Mouse (Mus musculus): ENCODE data around the gene Ppp1r10. TPM values are rescaled to one million over a fixed set of nuclear protein-coding genes. Genes with fewer than 3 reads are reported as not detected.

Ppp1r10 gene
- polyA plus RNA-seq, 1 experiment from 2014 or later: 35.4 TPM

- ATAC-seq (replicated peaks; ENCODE audit: low FRiP score) (peak; percentile 39), DNase-seq (ENCODE audit: low spot score) (no peak)
- Histone ChIP-seq H3K9ac (ENCODE audit: low read depth, low read length) (peak overlapping the region; percentile 65), H3K27ac (ENCODE audit: low read depth, low read length) (peak overlapping the region; percentile 26; the same call in 1 of the 2 replicates), H3K4me1 (replicated peaks; ENCODE audit: control insufficient read depth, insufficient read depth, low read length) (peaks cover 17% of the 10 kb centered on the region), H3K27me3 (replicated peaks; ENCODE audit: control insufficient read depth, insufficient read depth, low read length) (no peaks in the 10 kb centered on the region), H3K9me3 (ENCODE audit: control insufficient read depth, low read length) (no peaks in the 10 kb centered on the region), H3K4me2 (peak overlapping the region; percentile 83), H3K36me3 (ENCODE audit: control insufficient read depth, insufficient read depth, low read length) (peaks cover 17% of the 10 kb centered on the region), H3K4me3 (ENCODE audit: low read depth, low read length) (peak overlapping the region; percentile 69)
- WGBS: 33% methylated on average over 20 of the region's 20 CpGs
Measured at GRCm38 (mm10) chr17:35909186-35909918, 6.9 kb upstream of the Ppp1r10 start.

- WGBS: 3% methylated on average over 25 of the region's 25 CpGs
- DNase-seq (ENCODE audit: low spot score) (peak; percentile 98), ATAC-seq (replicated peaks; ENCODE audit: low FRiP score) (peak; percentile 90)
- H3K36me3 ChIP-seq (ENCODE audit: control insufficient read depth, insufficient read depth, low read length): peaks cover 19% of the 10 kb centered on the region
- H3K9ac ChIP-seq (ENCODE audit: low read depth, low read length): peak within 1 kb of the TSS; percentile 65
- peak within 1 kb of the TSS; percentile 26; the same call in 1 of the 2 replicates for H3K27ac ChIP-seq (ENCODE audit: low read depth, low read length)
- H3K4me1 ChIP-seq (replicated peaks; ENCODE audit: control insufficient read depth, insufficient read depth, low read length): peaks cover 20% of the 10 kb centered on the region
- no peaks in the 10 kb centered on the region for H3K9me3 ChIP-seq (ENCODE audit: control insufficient read depth, low read length)
- peak within 1 kb of the TSS; percentile 69 for H3K4me3 ChIP-seq (ENCODE audit: low read depth, low read length)
- no peaks in the 10 kb centered on the region for H3K27me3 ChIP-seq (replicated peaks; ENCODE audit: control insufficient read depth, insufficient read depth, low read length)
- peak within 1 kb of the TSS; percentile 83 for H3K4me2 ChIP-seq
Measured at GRCm38 (mm10) chr17:35909919-35910369, 6.3 kb upstream of the Ppp1r10 start, which contains the start of gene Atat1. Gene Atat1 (minus strand): TSS chr17:35910075.

- no peaks in the 10 kb centered on the region for H3K9me3 ChIP-seq (ENCODE audit: control insufficient read depth, low read length)
- peak overlapping the region; percentile 78 for H3K4me3 ChIP-seq (ENCODE audit: low read depth, low read length)
- H3K36me3 ChIP-seq (ENCODE audit: control insufficient read depth, insufficient read depth, low read length): peaks cover 16% of the 10 kb centered on the region
- WGBS: 56% methylated on average over 6 of the region's 6 CpGs
- peak overlapping the region; percentile 89 for H3K9ac ChIP-seq (ENCODE audit: low read depth, low read length)
- DNase-seq (ENCODE audit: low spot score): no peak
- no peaks in the 10 kb centered on the region for H3K27me3 ChIP-seq (replicated peaks; ENCODE audit: control insufficient read depth, insufficient read depth, low read length)
- H3K4me2 ChIP-seq: peak overlapping the region; percentile 99
- peak overlapping the region; percentile 99; the same call in 1 of the 2 replicates for H3K27ac ChIP-seq (ENCODE audit: low read depth, low read length)
- no peak for ATAC-seq (replicated peaks; ENCODE audit: low FRiP score)
- H3K4me1 ChIP-seq (replicated peaks; ENCODE audit: control insufficient read depth, insufficient read depth, low read length): peaks cover 29% of the 10 kb centered on the region
Measured at GRCm38 (mm10) chr17:35914975-35915374, 1.3 kb upstream of the Ppp1r10 start.

- no peaks in the 10 kb centered on the region for H3K9me3 ChIP-seq (ENCODE audit: control insufficient read depth, low read length)
- ATAC-seq (replicated peaks; ENCODE audit: low FRiP score) (peak; percentile 6), DNase-seq (ENCODE audit: low spot score) (no peak)
- H3K4me1 ChIP-seq (replicated peaks; ENCODE audit: control insufficient read depth, insufficient read depth, low read length): peaks cover 34% of the 10 kb centered on the region
- peak overlapping the region; percentile 89 for H3K9ac ChIP-seq (ENCODE audit: low read depth, low read length)
- H3K4me3 ChIP-seq (ENCODE audit: low read depth, low read length): peak overlapping the region; percentile 78
- H3K36me3 ChIP-seq (ENCODE audit: control insufficient read depth, insufficient read depth, low read length): peaks cover 16% of the 10 kb centered on the region
- 1% methylated on average over 28 of the region's 28 CpGs for WGBS
- H3K4me2 ChIP-seq: peak overlapping the region; percentile 99
- peak overlapping the region; percentile 99 for H3K27ac ChIP-seq (ENCODE audit: low read depth, low read length)
- no peaks in the 10 kb centered on the region for H3K27me3 ChIP-seq (replicated peaks; ENCODE audit: control insufficient read depth, insufficient read depth, low read length)
Measured at GRCm38 (mm10) chr17:35915538-35916296, 517 bp upstream of the Ppp1r10 start.

- Histone ChIP-seq H3K27me3 (replicated peaks; ENCODE audit: control insufficient read depth, insufficient read depth, low read length) (no peaks in the 10 kb centered on the region), H3K27ac (ENCODE audit: low read depth, low read length) (peak overlapping the region; percentile 99), H3K4me1 (replicated peaks; ENCODE audit: control insufficient read depth, insufficient read depth, low read length) (peaks cover 34% of the 10 kb centered on the region), H3K36me3 (ENCODE audit: control insufficient read depth, insufficient read depth, low read length) (peaks cover 14% of the 10 kb centered on the region), H3K9ac (ENCODE audit: low read depth, low read length) (peak overlapping the region; percentile 100), H3K4me2 (peak overlapping the region; percentile 99), H3K9me3 (ENCODE audit: control insufficient read depth, low read length) (no peaks in the 10 kb centered on the region), H3K4me3 (ENCODE audit: low read depth, low read length) (peak overlapping the region; percentile 78)
- DNase-seq (ENCODE audit: low spot score) (no peak), ATAC-seq (replicated peaks; ENCODE audit: low FRiP score) (no peak)
- WGBS: 0% methylated on average over 8 of the region's 8 CpGs
Measured at GRCm38 (mm10) chr17:35917143-35917462, 869 bp downstream of the Ppp1r10 start.

- Histone ChIP-seq H3K4me3 (ENCODE audit: low read depth, low read length) (peak overlapping the region; percentile 78), H3K36me3 (ENCODE audit: control insufficient read depth, insufficient read depth, low read length) (peaks cover 10% of the 10 kb centered on the region), H3K27me3 (replicated peaks; ENCODE audit: control insufficient read depth, insufficient read depth, low read length) (no peaks in the 10 kb centered on the region), H3K4me2 (peak overlapping the region; percentile 99), H3K4me1 (replicated peaks; ENCODE audit: control insufficient read depth, insufficient read depth, low read length) (peaks cover 31% of the 10 kb centered on the region), H3K9ac (ENCODE audit: low read depth, low read length) (peak overlapping the region; percentile 100), H3K9me3 (ENCODE audit: control insufficient read depth, low read length) (no peaks in the 10 kb centered on the region), H3K27ac (ENCODE audit: low read depth, low read length) (peak overlapping the region; percentile 99)
- ATAC-seq (replicated peaks; ENCODE audit: low FRiP score) (no peak), DNase-seq (ENCODE audit: low spot score) (peak; percentile 57)
- under 1% methylated on average over 13 of the region's 13 CpGs for WGBS
Measured at GRCm38 (mm10) chr17:35917463-35918251, 1.4 kb downstream of the Ppp1r10 start.

GRCm38 (mm10) chr17:35918276-35919059, 2.2 kb downstream of the Ppp1r10 start:
- Histone ChIP-seq H3K27ac (ENCODE audit: low read depth, low read length) (peak overlapping the region; percentile 99), H3K4me2 (peak overlapping the region; percentile 99), H3K27me3 (replicated peaks; ENCODE audit: control insufficient read depth, insufficient read depth, low read length) (no peaks in the 10 kb centered on the region), H3K36me3 (ENCODE audit: control insufficient read depth, insufficient read depth, low read length) (peaks cover 6% of the 10 kb centered on the region), H3K9ac (ENCODE audit: low read depth, low read length) (peak overlapping the region; percentile 100), H3K9me3 (ENCODE audit: control insufficient read depth, low read length) (no peaks in the 10 kb centered on the region), H3K4me3 (ENCODE audit: low read depth, low read length) (peak overlapping the region; percentile 78), H3K4me1 (replicated peaks; ENCODE audit: control insufficient read depth, insufficient read depth, low read length) (peaks cover 27% of the 10 kb centered on the region)
- WGBS: 0% methylated on average over 11 of the region's 11 CpGs
- ATAC-seq (replicated peaks; ENCODE audit: low FRiP score) (no peak), DNase-seq (ENCODE audit: low spot score) (peak; percentile 57)

Data from liver, embryonic 11.5 days (tissue).